Mouse (Mus musculus): Measurements from ENCODE around the gene Gm1123.

The Gm1123 gene

GRCm38 (mm10) chr9:99035575-99035974 lies at the start of gene Gm1123:
TSS of gene Gm1123 (minus strand) at chr9:99035715.
- DNase-seq (ENCODE audit: low read depth, low spot score): no peak

- DNase-seq (ENCODE audit: low read depth, low spot score): no peak
Observed at GRCm38 (mm10) chr9:99081718-99082117, 46.2 kb upstream of the Gm1123 start.

GRCm38 (mm10) chr9:99081308-99081707 lies 45.8 kb upstream of the Gm1123 start:
- DNase-seq (ENCODE audit: low read depth, low spot score): no peak

GRCm38 (mm10) chr9:99080657-99081056 lies 45.1 kb upstream of the Gm1123 start:
- DNase-seq (ENCODE audit: low read depth, low spot score): no peak

- no peak for DNase-seq (ENCODE audit: low read depth, low spot score)
Observed at GRCm38 (mm10) chr9:99074462-99074861, 38.9 kb upstream of the Gm1123 start.

GRCm38 (mm10) chr9:99072538-99072937 lies 37.0 kb upstream of the Gm1123 start:
- DNase-seq (ENCODE audit: low read depth, low spot score): no peak

- peak; percentile 26 for DNase-seq (ENCODE audit: low read depth, low spot score)
Observed at GRCm38 (mm10) chr9:99065311-99065710, 29.8 kb upstream of the Gm1123 start.

- DNase-seq (ENCODE audit: low read depth, low spot score): peak; percentile 50
Observed at GRCm38 (mm10) chr9:99064216-99064615, 28.7 kb upstream of the Gm1123 start.

- peak; percentile 50 for DNase-seq (ENCODE audit: low read depth, low spot score)
Observed at GRCm38 (mm10) chr9:99062544-99062943, 27.0 kb upstream of the Gm1123 start.

- DNase-seq (ENCODE audit: low read depth, low spot score): no peak
Observed at GRCm38 (mm10) chr9:99057751-99058150, 22.2 kb upstream of the Gm1123 start.

- DNase-seq (ENCODE audit: low read depth, low spot score): no peak
Observed at GRCm38 (mm10) chr9:99049760-99050159, 14.2 kb upstream of the Gm1123 start.

GRCm38 (mm10) chr9:99048724-99049250 lies 13.3 kb upstream of the Gm1123 start:
- DNase-seq (ENCODE audit: low read depth, low spot score): no peak

- DNase-seq (ENCODE audit: low read depth, low spot score): no peak
Observed at GRCm38 (mm10) chr9:99044761-99045160, 9.2 kb upstream of the Gm1123 start.

- DNase-seq (ENCODE audit: low read depth, low spot score): no peak
Observed at GRCm38 (mm10) chr9:99042641-99043040, 7.1 kb upstream of the Gm1123 start.

- DNase-seq (ENCODE audit: low read depth, low spot score): no peak
Observed at GRCm38 (mm10) chr9:99041994-99042393, 6.5 kb upstream of the Gm1123 start.

- no peak for DNase-seq (ENCODE audit: low read depth, low spot score)
Observed at GRCm38 (mm10) chr9:99034111-99034510, 1.4 kb downstream of the Gm1123 start.

- DNase-seq (ENCODE audit: low read depth, low spot score): no peak
Observed at GRCm38 (mm10) chr9:99032031-99032430, 3.5 kb downstream of the Gm1123 start.

- no peak for DNase-seq (ENCODE audit: low read depth, low spot score)
Observed at GRCm38 (mm10) chr9:99021751-99022150, 13.8 kb downstream of the Gm1123 start.

- no peak for DNase-seq (ENCODE audit: low read depth, low spot score)
Observed at GRCm38 (mm10) chr9:99021166-99021565, 14.3 kb downstream of the Gm1123 start.

GRCm38 (mm10) chr9:99017679-99018078 lies 17.8 kb downstream of the Gm1123 start:
- no peak for DNase-seq (ENCODE audit: low read depth, low spot score)

GRCm38 (mm10) chr9:99016759-99017158 lies 18.8 kb downstream of the Gm1123 start:
- DNase-seq (ENCODE audit: low read depth, low spot score): peak; percentile 24

GRCm38 (mm10) chr9:99016301-99016700 lies 19.2 kb downstream of the Gm1123 start:
- DNase-seq (ENCODE audit: low read depth, low spot score): no peak

- DNase-seq (ENCODE audit: low read depth, low spot score): no peak
Observed at GRCm38 (mm10) chr9:99009898-99010199, 25.7 kb downstream of the Gm1123 start.

All from telencephalon, adult 2 months (tissue).